Mouse (Mus musculus): ENCODE results near the gene Rad23a.
A peak's percentile ranks its signal among the peaks of the same experiment; 100 is the strongest.

Rad23a gene

DNA sequence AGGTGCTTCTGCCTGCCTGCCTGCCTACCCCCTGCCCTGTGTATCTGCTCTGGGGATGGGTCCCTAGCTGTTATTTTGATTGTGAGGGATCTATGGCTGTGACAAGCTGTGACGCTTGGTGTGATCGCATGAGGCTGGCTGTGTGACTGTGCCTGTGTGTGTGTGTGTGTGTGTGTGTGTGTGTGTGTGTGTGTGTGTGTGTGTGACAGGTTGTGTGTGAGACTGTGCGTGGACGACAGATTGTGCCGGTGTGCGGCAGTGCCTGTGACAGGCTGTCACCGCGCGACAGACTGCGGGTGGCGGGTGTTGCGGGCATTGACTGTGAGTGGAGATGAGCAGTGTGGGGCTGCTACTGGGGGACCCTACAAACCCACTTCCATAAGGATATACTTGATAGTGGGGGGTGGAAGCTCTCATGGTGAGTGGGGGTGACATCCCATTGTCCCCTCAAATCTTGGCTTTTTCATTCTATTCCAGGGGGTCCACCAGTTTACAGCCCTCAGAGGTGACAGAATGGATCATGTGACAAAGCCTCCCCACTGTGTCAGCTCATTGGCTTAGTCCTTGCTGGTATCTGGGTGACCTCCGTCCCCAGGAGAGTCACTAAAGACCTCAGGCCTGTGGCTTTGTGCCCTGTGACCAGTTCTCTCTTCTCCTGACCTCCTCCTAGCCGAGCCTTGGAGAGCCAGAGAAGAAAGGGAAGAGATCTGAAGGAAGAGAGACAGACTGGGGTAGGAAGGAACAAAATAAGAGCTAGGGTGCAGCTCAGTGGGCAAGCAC lies 52.8 kb downstream of the Rad23a start:
- no peak for DNase-seq (ENCODE audit: low read depth)

DNA sequence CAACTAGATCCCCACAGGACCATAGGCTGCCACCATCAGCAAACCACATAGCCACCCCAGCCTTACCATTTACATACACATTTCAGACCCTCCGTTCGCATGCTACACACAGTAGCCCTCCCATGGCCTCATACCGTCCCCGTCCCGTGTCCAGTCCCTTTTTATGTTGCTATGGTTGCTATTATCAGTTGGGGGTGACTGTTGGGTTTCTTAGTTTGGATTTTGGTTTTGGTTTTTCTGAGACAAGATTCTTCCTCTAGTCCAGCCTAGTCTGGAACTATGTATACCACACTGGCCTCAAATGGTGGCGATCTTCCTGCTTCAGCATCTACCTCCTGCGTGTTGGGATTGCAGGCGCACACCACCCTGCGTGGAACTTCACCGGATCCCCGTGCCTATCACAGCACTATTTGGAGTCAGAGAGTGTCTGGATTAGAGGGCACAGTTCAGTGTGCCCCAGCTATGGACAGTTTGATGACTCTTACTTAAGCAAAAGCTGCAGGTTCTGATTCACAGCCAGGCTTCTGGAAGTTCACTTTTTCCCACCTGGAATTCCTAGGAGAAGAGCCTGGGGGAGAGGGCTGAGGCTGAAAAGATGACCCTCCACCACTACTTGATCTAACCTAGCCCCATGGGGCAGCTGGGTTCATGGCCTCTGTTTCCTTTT lies 53.5 kb downstream of the Rad23a start:
- DNase-seq (ENCODE audit: low read depth) = no peak

DNA sequence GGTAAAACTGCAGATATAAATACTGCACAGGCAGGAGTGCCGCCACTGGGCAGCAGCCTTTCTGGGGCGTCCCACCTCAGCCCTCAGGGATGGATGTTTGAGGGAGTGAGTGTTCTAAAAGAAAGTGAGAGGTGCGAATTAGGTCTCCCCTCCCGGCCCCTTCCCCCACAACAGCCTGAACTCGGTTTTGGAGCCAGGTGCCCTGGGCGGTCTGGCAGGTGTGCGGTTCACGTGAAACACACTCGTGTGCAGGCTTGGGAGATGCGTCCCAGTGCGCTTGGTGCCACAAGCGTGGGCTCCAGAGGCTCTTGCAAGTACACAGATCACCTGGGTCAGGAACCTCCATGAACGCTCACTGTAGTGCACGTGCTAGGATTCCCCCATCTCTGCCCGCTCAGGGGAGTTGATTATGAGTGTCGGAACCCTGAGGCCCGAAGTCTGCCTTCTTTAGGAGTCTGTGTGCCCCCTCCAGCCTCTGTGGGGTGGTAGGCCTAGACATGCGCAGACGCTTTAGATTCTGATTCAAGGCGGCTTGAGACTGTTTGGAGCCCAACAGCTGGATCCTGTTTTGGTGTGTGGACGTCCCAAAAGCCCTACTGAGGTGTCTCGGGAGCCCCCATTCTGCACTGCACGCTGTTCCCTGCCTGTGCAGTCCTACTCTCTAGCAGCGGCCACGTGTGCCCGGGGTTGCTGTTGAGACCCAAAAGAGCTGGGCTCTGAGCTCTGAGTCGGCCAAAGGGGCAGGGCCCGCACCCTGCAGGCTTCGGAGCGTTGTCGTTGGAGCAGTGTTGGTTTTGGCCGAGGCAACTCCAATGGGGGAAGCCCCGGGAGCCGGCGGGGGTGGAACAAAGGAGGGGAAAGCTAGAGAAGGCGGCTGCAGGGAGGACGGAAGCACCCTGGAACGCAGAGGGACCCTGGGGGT lies 54.4 kb downstream of the Rad23a start:
- DNase-seq (ENCODE audit: low read depth) = peak; percentile 79

DNA sequence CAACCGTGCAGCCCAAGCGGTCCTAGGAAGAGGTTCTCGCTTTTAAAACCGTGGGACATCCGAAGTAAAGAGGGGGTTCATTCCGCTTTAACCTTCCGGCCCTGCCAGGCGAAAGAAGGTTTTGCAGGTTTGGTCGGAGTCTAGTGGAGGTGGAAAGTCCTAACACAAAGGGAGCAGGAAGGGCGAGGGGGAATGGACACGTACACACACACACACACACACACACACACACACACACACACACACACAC lies 55.0 kb downstream of the Rad23a start:
- no peak for DNase-seq (ENCODE audit: low read depth)

DNA sequence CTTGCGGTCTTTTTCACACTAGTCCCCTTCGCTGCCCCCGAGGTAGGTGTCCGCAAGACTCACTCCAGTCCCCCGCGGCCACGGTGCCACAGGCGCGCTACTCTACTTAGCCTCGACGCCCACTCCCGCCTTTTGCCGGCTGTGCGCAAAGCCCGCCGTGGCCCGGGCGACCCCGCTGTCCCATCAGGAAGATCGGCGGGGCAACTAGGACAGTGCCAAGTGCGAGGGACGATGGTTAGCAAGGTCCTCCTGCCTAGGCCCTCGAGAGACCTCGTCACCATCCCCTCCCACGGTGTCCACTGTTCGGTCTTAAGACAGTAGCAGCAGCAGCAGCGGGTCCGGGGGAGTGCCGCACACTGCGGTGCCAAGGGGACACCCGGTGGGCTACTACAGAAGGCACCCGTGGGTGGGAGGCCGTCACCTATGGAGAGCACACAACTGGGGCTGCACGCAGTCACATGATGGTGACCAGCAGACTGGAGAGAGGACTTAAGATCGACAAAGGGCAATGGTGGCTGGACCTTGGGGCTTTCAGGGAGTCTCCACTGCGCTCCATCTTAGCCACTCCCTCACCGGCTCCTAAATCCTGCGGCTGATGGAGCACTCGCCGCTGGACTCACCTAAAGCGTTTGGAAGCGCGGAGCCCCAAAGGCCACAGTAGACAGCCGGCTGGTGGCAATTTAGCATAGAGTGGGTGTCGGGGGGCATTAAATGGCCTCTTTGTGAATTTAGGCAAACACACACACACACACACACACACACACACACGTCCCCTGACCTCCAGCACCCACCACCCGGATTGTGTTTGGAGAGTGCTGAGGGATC lies 55.6 kb downstream of the Rad23a start:
- DNase-seq (ENCODE audit: low read depth) = no peak

Data from NIH3T3 (cell line).